Mouse (Mus musculus) layer of hippocampus, adult 9-10 months (tissue): ENCODE data around the gene Rasa4.
"Not testable (repeated sequence)": the region's sequence is repeated elsewhere in the genome, so short reads cannot be mapped to it uniquely, and the experiment has no call there.

Experiments used
- DNase-seq: peaks from one replicate; pipeline ENCODE4 v3.0.0; 2022; ENCODE audit warnings: low spot score

The Rasa4 gene

GRCm38 (mm10) chr5:136066404-136067148 lies 17.1 kb upstream of the Rasa4 start:
- DNase-seq: not testable (repeated sequence)

- DNase-seq: no peak
These were observed 14.3 kb upstream of the Rasa4 start for GRCm38 (mm10) chr5:136069411-136069810.

GRCm38 (mm10) chr5:136073051-136073450 lies 10.7 kb upstream of the Rasa4 start:
- no peak for DNase-seq

GRCm38 (mm10) chr5:136073526-136073925 lies 10.2 kb upstream of the Rasa4 start:
- DNase-seq: no peak

GRCm38 (mm10) chr5:136075076-136075475 lies 8.6 kb upstream of the Rasa4 start:
- no peak for DNase-seq

GRCm38 (mm10) chr5:136076284-136076683 lies 7.4 kb upstream of the Rasa4 start:
- no peak for DNase-seq

- DNase-seq: no peak
These were observed 6.6 kb upstream of the Rasa4 start for GRCm38 (mm10) chr5:136077001-136077550.

GRCm38 (mm10) chr5:136078136-136078535 lies 5.6 kb upstream of the Rasa4 start:
- DNase-seq: no peak

- no peak for DNase-seq
These were observed 1.4 kb upstream of the Rasa4 start for GRCm38 (mm10) chr5:136082345-136082744.

GRCm38 (mm10) chr5:136084144-136084881 lies 597 bp downstream of the Rasa4 start:
- no peak for DNase-seq

- DNase-seq: no peak
These were observed 1.4 kb downstream of the Rasa4 start for GRCm38 (mm10) chr5:136084891-136085651.

GRCm38 (mm10) chr5:136086290-136086689 lies 2.6 kb downstream of the Rasa4 start:
- DNase-seq: no peak

DNA sequence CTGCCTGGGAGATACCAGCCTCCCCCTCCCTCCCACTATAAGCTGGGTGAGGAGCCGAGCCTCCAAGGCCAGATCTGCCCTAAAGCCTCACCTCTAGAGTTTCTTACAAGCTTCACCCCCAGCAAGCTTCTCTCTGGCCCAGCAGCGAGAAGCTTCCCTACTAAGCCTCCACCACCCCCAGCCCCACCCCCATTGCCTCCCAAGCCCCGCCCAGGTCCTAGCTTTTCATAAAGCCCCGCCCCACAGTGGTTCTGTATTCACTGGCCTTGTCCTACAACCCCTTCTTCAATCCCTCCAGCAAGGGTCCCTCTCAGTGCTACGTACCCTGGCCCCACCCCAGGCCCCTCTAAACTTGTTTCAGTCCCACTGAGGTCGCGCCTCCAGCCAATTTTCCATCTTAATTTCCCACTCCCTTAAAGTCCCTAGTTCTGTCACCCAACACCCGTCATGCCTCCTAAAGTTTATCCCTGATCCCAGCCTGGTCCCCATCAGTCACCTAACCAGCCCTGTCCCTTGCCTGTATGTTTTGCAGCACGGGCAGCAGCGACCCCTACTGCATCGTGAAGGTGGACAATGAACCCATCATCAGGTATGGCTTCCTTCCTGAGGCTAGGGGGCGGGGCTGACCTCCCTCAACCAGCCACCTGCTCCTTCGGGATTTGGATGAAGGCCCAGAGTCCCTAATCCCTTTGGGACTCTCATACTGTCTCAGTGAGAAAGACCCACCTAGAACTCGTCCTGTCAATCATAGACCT lies 5.3 kb downstream of the Rasa4 start:
- no peak for DNase-seq

DNA sequence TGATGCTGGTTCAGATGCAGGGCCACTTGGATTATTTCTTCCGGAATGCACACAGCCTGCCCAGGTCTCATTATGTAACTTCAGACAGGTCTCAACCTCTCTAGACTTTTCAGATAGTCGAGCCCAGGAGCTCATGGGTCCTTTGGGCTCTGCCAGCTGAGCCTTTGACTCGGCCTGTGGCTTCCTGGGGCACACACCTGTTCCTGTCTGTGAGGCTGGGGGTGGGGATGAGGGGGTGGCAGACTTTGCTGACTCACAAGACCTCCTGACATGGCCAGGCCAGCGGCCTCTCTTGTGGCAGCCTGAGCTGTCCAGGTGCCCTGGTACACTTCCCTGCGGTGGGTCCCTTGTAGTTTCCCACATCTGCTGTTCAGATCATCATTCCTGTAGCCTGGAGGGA lies 8.2 kb downstream of the Rasa4 start:
- DNase-seq: no peak

DNA sequence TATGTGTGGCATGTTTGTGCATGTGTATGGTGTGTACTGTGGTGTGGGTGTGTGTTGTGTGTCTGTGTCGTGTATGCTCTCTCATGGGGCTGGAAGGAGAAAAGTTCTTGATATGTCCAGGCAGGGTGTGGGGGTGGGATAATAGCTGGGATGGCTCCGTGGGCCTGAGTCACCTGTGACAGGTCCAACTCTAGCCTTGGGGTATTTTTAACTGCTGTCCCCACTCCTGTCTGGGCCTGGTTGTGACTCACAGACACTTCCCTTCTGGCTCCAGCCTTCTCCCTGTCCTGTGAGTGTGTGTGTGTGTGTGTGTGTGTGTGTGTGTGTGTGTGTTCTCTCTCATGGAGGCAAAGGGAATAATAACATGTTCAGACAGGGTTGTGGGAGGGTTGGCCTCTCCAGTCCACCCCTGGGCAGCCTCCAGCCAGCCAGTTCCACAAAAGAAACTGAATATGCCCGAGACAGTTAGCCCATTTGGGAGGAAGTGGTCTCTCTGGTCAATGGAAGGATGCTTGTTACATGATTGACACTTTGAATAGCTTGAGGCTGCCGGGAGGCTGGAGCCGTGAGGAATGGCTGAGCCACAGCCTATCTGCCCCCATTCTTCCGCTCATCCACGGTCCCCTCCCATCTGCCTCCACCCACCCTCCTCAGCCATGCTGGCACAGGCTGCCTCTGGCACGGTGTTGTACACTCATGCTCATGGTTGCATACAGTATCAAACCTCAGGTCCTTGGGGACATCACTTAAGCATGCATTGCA lies 10.7 kb downstream of the Rasa4 start:
- no peak for DNase-seq

- no peak for DNase-seq
These were observed 11.4 kb downstream of the Rasa4 start for GRCm38 (mm10) chr5:136095089-136095488.

- no peak for DNase-seq
These were observed 14.8 kb downstream of the Rasa4 start for GRCm38 (mm10) chr5:136098536-136098935.

GRCm38 (mm10) chr5:136102099-136102820 lies 18.5 kb downstream of the Rasa4 start:
- no peak for DNase-seq

DNA sequence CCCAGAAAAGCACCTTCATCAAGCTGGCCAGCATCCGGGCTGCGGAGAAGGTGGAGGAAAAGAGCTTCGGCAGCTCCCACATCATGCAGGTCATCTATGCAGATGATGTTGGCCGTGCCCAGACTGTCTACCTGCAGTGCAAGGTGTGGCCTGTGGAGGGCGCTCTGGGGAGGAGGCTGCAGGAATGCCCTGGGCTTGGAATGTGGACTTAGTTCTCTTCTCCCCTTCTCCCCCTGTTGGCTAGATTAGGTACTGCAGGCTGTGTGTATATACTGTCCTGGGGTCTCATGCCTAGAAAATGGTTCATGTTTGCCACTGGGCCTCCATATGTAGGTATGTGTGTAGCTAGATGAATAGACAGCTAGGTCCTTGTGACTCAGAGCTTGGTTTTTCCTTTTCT lies 20.8 kb downstream of the Rasa4 start:
- no peak for DNase-seq

DNA sequence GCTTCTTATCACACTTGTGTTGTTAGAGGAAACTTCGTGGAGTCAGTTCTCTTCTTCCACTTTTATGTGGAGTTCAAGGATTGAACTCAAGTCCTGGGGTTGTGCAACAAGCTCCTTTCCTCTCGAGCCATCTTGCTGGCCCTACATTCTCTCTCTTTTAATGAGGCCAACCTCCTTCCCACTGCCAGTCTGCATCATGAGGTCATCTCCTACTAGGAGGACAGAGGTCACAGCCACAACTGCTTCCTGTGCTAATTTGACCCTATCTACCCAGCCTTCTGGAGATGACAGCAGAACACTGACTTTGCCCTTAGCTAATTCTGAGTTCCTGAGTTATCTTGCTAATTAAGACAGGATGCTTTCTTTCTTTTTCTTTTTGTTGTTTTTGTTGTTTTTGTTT lies 24.8 kb downstream of the Rasa4 start:
- no peak for DNase-seq
